Comparison of ENCODE assay signal across 28 mouse cellular contexts in genomic region chr3:102181191-102181590, GRCm38 (mm10). TPM values are rescaled to one million over a fixed set of nuclear protein-coding genes. Genes with fewer than 3 reads are reported as not detected.
DNase-seq lines count a peak whose midpoint lies in the region; ATAC-seq lines count a peak whose summit lies in the region.
"Had no signal": no experiment of that assay in that cellular context is flagged by ENCODE, and none has a peak within 500 bp of the region (broad histone marks: within the 10 kb centered on the region; RNA-seq: fewer than 3 reads in every experiment).

No protein-coding gene starts in this region.

- peaks cover 26% of the 10 kb centered on the region for H3K4me1 ChIP-seq in heart, embryonic 15.5 days (replicated peaks)
- H3K4me1 ChIP-seq: hindbrain, embryonic 15.5 days; neural tube, embryonic 13.5 days had no signal

- no peak overlapping the region for H3K9ac ChIP-seq in heart, embryonic 15.5 days
- H3K9ac ChIP-seq: embryonic facial prominence, embryonic 12.5 days; hindbrain, embryonic 15.5 days; limb, embryonic 13.5 days; liver, embryonic 12.5 days; liver, postnatal 0 days; neural tube, embryonic 13.5 days; stomach, embryonic 15.5 days had no signal

- H3K27me3 ChIP-seq in heart, embryonic 15.5 days, result no peaks in the 10 kb centered on the region
- H3K27me3 ChIP-seq: CH12.LX; embryonic facial prominence, embryonic 12.5 days; hindbrain, embryonic 15.5 days; limb, embryonic 13.5 days; liver, embryonic 12.5 days; neural tube, embryonic 13.5 days; stomach, embryonic 15.5 days had no signal

- no peak overlapping the region for H3K4me3 ChIP-seq in heart, embryonic 15.5 days
- H3K4me3 ChIP-seq: embryonic facial prominence, embryonic 12.5 days; hindbrain, embryonic 15.5 days; layer of hippocampus, adult 2 months; limb, embryonic 13.5 days; liver, embryonic 12.5 days; myocyte; neural tube, embryonic 13.5 days; stomach, embryonic 15.5 days had no signal

- no peaks in the 10 kb centered on the region for H3K9me3 ChIP-seq in heart, embryonic 15.5 days (replicated peaks)
- H3K9me3 ChIP-seq: embryonic facial prominence, embryonic 12.5 days; hindbrain, embryonic 15.5 days; liver, embryonic 12.5 days; neural tube, embryonic 13.5 days; stomach, embryonic 15.5 days had no signal

- H3K27ac ChIP-seq in heart, embryonic 15.5 days, result peak overlapping the region; percentile 68
- H3K27ac ChIP-seq: embryonic facial prominence, embryonic 12.5 days; hindbrain, embryonic 15.5 days; layer of hippocampus, adult 2 months; limb, embryonic 13.5 days; liver, embryonic 12.5 days; neural tube, embryonic 13.5 days; stomach, embryonic 15.5 days had no signal

- no peak for ATAC-seq in heart, embryonic 15.5 days (replicated peaks; ENCODE audit: insufficient number of reproducible peaks, insufficient read depth, low FRiP score, low read depth)
- ATAC-seq: activated CD4-positive, CD25-positive, alpha-beta regulatory T cell, adult 4 months; forebrain, embryonic 14.5 days; liver, embryonic 12.5 days; midbrain, embryonic 16.5 days had no signal

- H3K36me3 ChIP-seq in heart, embryonic 15.5 days, result peaks cover 20% of the 10 kb centered on the region

- WGBS in heart, embryonic 15.5 days, result 73% methylated on average over 4 of the region's 4 CpGs

- DNase-seq in adrenal gland, adult (ENCODE audit: inconsistent age in 2 of 2, low spot score in 1 of 2), result peak; percentile 88 to 92
- no peak for DNase-seq in adrenal gland, adult 18-20 months (ENCODE audit: low spot score in 2 of 2)
- no peak for DNase-seq in heart, postnatal 4 days
- DNase-seq in adrenal gland, adult 2 months, result peak; percentile 85
- peak; percentile 79 to 81 for DNase-seq in adrenal gland, postnatal 36 days
- DNase-seq in liver, result no peak
- DNase-seq: cerebellum, adult 11 months; cerebellum, adult 9-11 months; embryo, embryonic 11 days; gastrocnemius, postnatal 14 days; kidney, adult 18-20 months; liver, postnatal 0 days; lung, postnatal 36 days; right cerebral cortex, postnatal 25 days had no signal

- no peak overlapping the region for H3K4me2 ChIP-seq in heart, embryonic 15.5 days
- H3K4me2 ChIP-seq: embryonic facial prominence, embryonic 12.5 days; hindbrain, embryonic 15.5 days; limb, embryonic 13.5 days; liver, embryonic 12.5 days; midbrain, embryonic 11.5 days; neural tube, embryonic 13.5 days; stomach, embryonic 15.5 days had no signal

RNA-seq across cellular contexts. Expression of gene Vangl1, which starts 23.3 kb away (rescaled TPM):
- total RNA-seq in adrenal gland, adult 18-20 months (2021), result 10 to 100 TPM; 20.7 to 28.0 TPM
- polyA plus RNA-seq in heart, embryonic 15.5 days (2015; fragmentation: Nextera tagmentation; extraction: Ambion mirVana), result 20.2 and 21.6 TPM in 2 replicates
- 10 to 100 TPM; 35.7 to 37.3 TPM for total RNA-seq in heart, postnatal 4 days (2021)
- 10 to 100 TPM; 33.2 to 33.4 TPM for total RNA-seq in adrenal gland, adult 2 months (2021)
- polyA plus RNA-seq in adrenal gland, adult 2 months (2012; rRNA removed), result 19.4 and 27.3 TPM in 2 replicates
- total RNA-seq in adrenal gland, postnatal 36 days (2021), result 10 to 100 TPM; 30.4 to 33.9 TPM
- total RNA-seq: CH12.LX had no signal
- polyA plus RNA-seq: activated CD4-positive, CD25-positive, alpha-beta regulatory T cell, adult 4 months had no signal

Comparison
In these comparisons a context has a peak if more than half of its experiments do, and no peak if none do; other contexts are left out.
1. DNase-seq: peak in adrenal gland, adult (2 of 2), adrenal gland, adult 2 months (single experiment) and adrenal gland, postnatal 36 days (2 of 2); none in adrenal gland, adult 18-20 months (0 of 2), heart, postnatal 4 days (single experiment) and liver (single experiment).